Mouse (Mus musculus): ENCODE measurements around the gene Gnaq. TPM values are rescaled to one million over a fixed set of nuclear protein-coding genes. Genes with fewer than 3 reads are reported as not detected.

Gene Gnaq
- polyA plus RNA-seq, 1 experiment from 2014 or later, result 52.7 TPM

GRCm38 (mm10) chr19:16390192-16390795 is 257.7 kb downstream of the Gnaq start:
- 80% methylated on average over 6 of the region's 6 CpGs for WGBS
- H3K27me3 ChIP-seq (ENCODE audit: control insufficient read depth, insufficient read depth, low read length), result no peaks in the 10 kb centered on the region
- H3K27ac ChIP-seq (replicated peaks; ENCODE audit: low read depth, low read length), result no peak overlapping the region
- no peak overlapping the region for H3K4me2 ChIP-seq (ENCODE audit: low read length)
- H3K9ac ChIP-seq (replicated peaks; ENCODE audit: low read length), result no peak overlapping the region
- no peaks in the 10 kb centered on the region for H3K9me3 ChIP-seq (ENCODE audit: control insufficient read depth, low read length)
- ATAC-seq (ENCODE audit: low FRiP score, low TSS enrichment) (no peak), DNase-seq (no peak)
- H3K36me3 ChIP-seq (ENCODE audit: control insufficient read depth, insufficient read depth, low read length), result peaks cover 6% of the 10 kb centered on the region; the same call in 1 of the 2 replicates
- no peak overlapping the region for H3K4me3 ChIP-seq (replicated peaks; ENCODE audit: low read depth, low read length)
- H3K4me1 ChIP-seq (ENCODE audit: control insufficient read depth, insufficient read depth, low read length), result no peaks in the 10 kb centered on the region

GRCm38 (mm10) chr19:16394381-16394780 is 261.8 kb downstream of the Gnaq start:
- H3K27ac ChIP-seq (replicated peaks; ENCODE audit: low read depth, low read length), result no peak overlapping the region
- DNase-seq (no peak), ATAC-seq (ENCODE audit: low FRiP score, low TSS enrichment) (no peak)
- no peaks in the 10 kb centered on the region for H3K36me3 ChIP-seq (ENCODE audit: control insufficient read depth, insufficient read depth, low read length)
- no peak overlapping the region for H3K4me2 ChIP-seq (ENCODE audit: low read length)
- H3K9me3 ChIP-seq (ENCODE audit: control insufficient read depth, low read length), result no peaks in the 10 kb centered on the region
- 89% methylated on average over 5 of the region's 5 CpGs for WGBS
- H3K4me1 ChIP-seq (ENCODE audit: control insufficient read depth, insufficient read depth, low read length), result no peaks in the 10 kb centered on the region
- no peaks in the 10 kb centered on the region for H3K27me3 ChIP-seq (ENCODE audit: control insufficient read depth, insufficient read depth, low read length)
- H3K9ac ChIP-seq (replicated peaks; ENCODE audit: low read length), result no peak overlapping the region
- H3K4me3 ChIP-seq (replicated peaks; ENCODE audit: low read depth, low read length), result no peak overlapping the region

- H3K9me3 ChIP-seq (ENCODE audit: control insufficient read depth, low read length), result no peaks in the 10 kb centered on the region
- H3K27ac ChIP-seq (replicated peaks; ENCODE audit: low read depth, low read length), result no peak overlapping the region
- H3K4me2 ChIP-seq (ENCODE audit: low read length), result no peak overlapping the region
- H3K9ac ChIP-seq (replicated peaks; ENCODE audit: low read length), result no peak overlapping the region
- 85% methylated on average over 6 of the region's 6 CpGs for WGBS
- ATAC-seq (ENCODE audit: low FRiP score, low TSS enrichment) (no peak), DNase-seq (no peak)
- 0 out of 2 replicates have a peak, but pooled peaks cover 2% of the 10 kb centered on the region for H3K4me1 ChIP-seq (ENCODE audit: control insufficient read depth, insufficient read depth, low read length)
- no peaks in the 10 kb centered on the region for H3K27me3 ChIP-seq (ENCODE audit: control insufficient read depth, insufficient read depth, low read length)
- H3K4me3 ChIP-seq (replicated peaks; ENCODE audit: low read depth, low read length), result no peak overlapping the region
- H3K36me3 ChIP-seq (ENCODE audit: control insufficient read depth, insufficient read depth, low read length), result no peaks in the 10 kb centered on the region
Observed at GRCm38 (mm10) chr19:16403101-16403500, 270.5 kb downstream of the Gnaq start.

- no peak overlapping the region for H3K27ac ChIP-seq (replicated peaks; ENCODE audit: low read depth, low read length)
- 0 out of 2 replicates have a peak, but pooled peaks cover 2% of the 10 kb centered on the region for H3K4me1 ChIP-seq (ENCODE audit: control insufficient read depth, insufficient read depth, low read length)
- 90% methylated on average over 1 of the region's 1 CpGs for WGBS
- ATAC-seq (ENCODE audit: low FRiP score, low TSS enrichment), result no peak
- H3K27me3 ChIP-seq (ENCODE audit: control insufficient read depth, insufficient read depth, low read length), result no peaks in the 10 kb centered on the region
- DNase-seq, result no peak
- no peak overlapping the region for H3K9ac ChIP-seq (replicated peaks; ENCODE audit: low read length)
- no peak overlapping the region for H3K4me3 ChIP-seq (replicated peaks; ENCODE audit: low read depth, low read length)
- H3K9me3 ChIP-seq (ENCODE audit: control insufficient read depth, low read length), result no peaks in the 10 kb centered on the region
- no peaks in the 10 kb centered on the region for H3K36me3 ChIP-seq (ENCODE audit: control insufficient read depth, insufficient read depth, low read length)
- no peak overlapping the region for H3K4me2 ChIP-seq (ENCODE audit: low read length)
Observed at GRCm38 (mm10) chr19:16407727-16408126, 275.1 kb downstream of the Gnaq start.

- no peak overlapping the region for H3K27ac ChIP-seq (replicated peaks; ENCODE audit: low read depth, low read length)
- no peak overlapping the region for H3K4me2 ChIP-seq (ENCODE audit: low read length)
- H3K9me3 ChIP-seq (ENCODE audit: control insufficient read depth, low read length), result no peaks in the 10 kb centered on the region
- 0 out of 2 replicates have a peak, but pooled peaks cover 2% of the 10 kb centered on the region for H3K4me1 ChIP-seq (ENCODE audit: control insufficient read depth, insufficient read depth, low read length)
- no peak overlapping the region for H3K4me3 ChIP-seq (replicated peaks; ENCODE audit: low read depth, low read length)
- ATAC-seq (ENCODE audit: low FRiP score, low TSS enrichment) (no peak), DNase-seq (no peak)
- no peaks in the 10 kb centered on the region for H3K36me3 ChIP-seq (ENCODE audit: control insufficient read depth, insufficient read depth, low read length)
- no peaks in the 10 kb centered on the region for H3K27me3 ChIP-seq (ENCODE audit: control insufficient read depth, insufficient read depth, low read length)
- no peak overlapping the region for H3K9ac ChIP-seq (replicated peaks; ENCODE audit: low read length)
Observed at GRCm38 (mm10) chr19:16411302-16411701, 278.7 kb downstream of the Gnaq start.

- Histone ChIP-seq H3K4me3 (replicated peaks; ENCODE audit: low read depth, low read length) (no peak overlapping the region), H3K27me3 (ENCODE audit: control insufficient read depth, insufficient read depth, low read length) (no peaks in the 10 kb centered on the region), H3K36me3 (ENCODE audit: control insufficient read depth, insufficient read depth, low read length) (no peaks in the 10 kb centered on the region), H3K9ac (replicated peaks; ENCODE audit: low read length) (no peak overlapping the region), H3K4me2 (ENCODE audit: low read length) (no peak overlapping the region), H3K4me1 (ENCODE audit: control insufficient read depth, insufficient read depth, low read length) (no peaks in the 10 kb centered on the region), H3K9me3 (ENCODE audit: control insufficient read depth, low read length) (no peaks in the 10 kb centered on the region), H3K27ac (replicated peaks; ENCODE audit: low read depth, low read length) (no peak overlapping the region)
- no peak for ATAC-seq (ENCODE audit: low FRiP score, low TSS enrichment)
- WGBS, result 91% methylated on average over 5 of the region's 5 CpGs
- no peak for DNase-seq
Observed at GRCm38 (mm10) chr19:16418086-16418663, 285.5 kb downstream of the Gnaq start.

GRCm38 (mm10) chr19:16425596-16425995 is 293.0 kb downstream of the Gnaq start:
- H3K27ac ChIP-seq (replicated peaks; ENCODE audit: low read depth, low read length), result no peak overlapping the region
- H3K4me3 ChIP-seq (replicated peaks; ENCODE audit: low read depth, low read length), result no peak overlapping the region
- H3K36me3 ChIP-seq (ENCODE audit: control insufficient read depth, insufficient read depth, low read length), result no peaks in the 10 kb centered on the region
- no peak for ATAC-seq (ENCODE audit: low FRiP score, low TSS enrichment)
- no peak overlapping the region for H3K9ac ChIP-seq (replicated peaks; ENCODE audit: low read length)
- H3K27me3 ChIP-seq (ENCODE audit: control insufficient read depth, insufficient read depth, low read length), result no peaks in the 10 kb centered on the region
- DNase-seq, result no peak
- H3K4me1 ChIP-seq (ENCODE audit: control insufficient read depth, insufficient read depth, low read length), result no peaks in the 10 kb centered on the region
- peaks cover 10% of the 10 kb centered on the region for H3K9me3 ChIP-seq (ENCODE audit: control insufficient read depth, low read length)
- WGBS, result 80% methylated on average over 2 of the region's 2 CpGs
- no peak overlapping the region for H3K4me2 ChIP-seq (ENCODE audit: low read length)

- no peaks in the 10 kb centered on the region for H3K36me3 ChIP-seq (ENCODE audit: control insufficient read depth, insufficient read depth, low read length)
- H3K27ac ChIP-seq (replicated peaks; ENCODE audit: low read depth, low read length), result no peak overlapping the region
- H3K9me3 ChIP-seq (ENCODE audit: control insufficient read depth, low read length), result peaks cover 10% of the 10 kb centered on the region
- peaks cover 15% of the 10 kb centered on the region; the same call in 1 of the 2 replicates for H3K4me1 ChIP-seq (ENCODE audit: control insufficient read depth, insufficient read depth, low read length)
- DNase-seq (no peak), ATAC-seq (ENCODE audit: low FRiP score, low TSS enrichment) (no peak)
- WGBS, result 82% methylated on average over 8 of the region's 8 CpGs
- H3K4me3 ChIP-seq (replicated peaks; ENCODE audit: low read depth, low read length), result no peak overlapping the region
- no peak overlapping the region for H3K4me2 ChIP-seq (ENCODE audit: low read length)
- peaks cover 14% of the 10 kb centered on the region for H3K27me3 ChIP-seq (ENCODE audit: control insufficient read depth, insufficient read depth, low read length)
- H3K9ac ChIP-seq (replicated peaks; ENCODE audit: low read length), result no peak overlapping the region
Observed at GRCm38 (mm10) chr19:16431368-16431767, 298.7 kb downstream of the Gnaq start.

GRCm38 (mm10) chr19:16434879-16435278 is 302.2 kb downstream of the Gnaq start:
- Histone ChIP-seq H3K36me3 (ENCODE audit: control insufficient read depth, insufficient read depth, low read length) (no peaks in the 10 kb centered on the region), H3K4me1 (ENCODE audit: control insufficient read depth, insufficient read depth, low read length) (peaks cover 15% of the 10 kb centered on the region; the same call in 1 of the 2 replicates), H3K27me3 (ENCODE audit: control insufficient read depth, insufficient read depth, low read length) (peaks cover 35% of the 10 kb centered on the region), H3K4me2 (ENCODE audit: low read length) (peak overlapping the region; percentile 68), H3K4me3 (replicated peaks; ENCODE audit: low read depth, low read length) (peak overlapping the region; percentile 34; the same call in 1 of the 2 replicates), H3K27ac (replicated peaks; ENCODE audit: low read depth, low read length) (no peak overlapping the region), H3K9ac (replicated peaks; ENCODE audit: low read length) (no peak overlapping the region), H3K9me3 (ENCODE audit: control insufficient read depth, low read length) (no peaks in the 10 kb centered on the region)
- DNase-seq (peak; percentile 53), ATAC-seq (ENCODE audit: low FRiP score, low TSS enrichment) (no peak)
- WGBS, result 20% methylated on average over 9 of the region's 9 CpGs

Measured in midbrain, embryonic 14.5 days (tissue).